Mouse (Mus musculus): ENCODE data around the gene Tbcb.

- TF ChIP-seq CTCF (IDR thresholded peaks at IDR 0.05; ENCODE audit: borderline replicate concordance, insufficient read depth, low read length) (no peak), POLR2A (IDR thresholded peaks at IDR 0.05; ENCODE audit: low read depth, low read length) (no peak)
Measured at GRCm38 (mm10) chr7:30197592-30198129, 34.4 kb downstream of the Tbcb start.
